Mouse (Mus musculus): ENCODE measurements at regions not wholly inside any gene's neighbourhood (a gene's known extent, or its start where the extent isn't known, plus 50 kb on each side); places are given as distances from the start of the nearest gene placed in this dataset.

- ATAC-seq (ENCODE audit: poor library complexity, severe bottlenecking): no peak
Observed at GRCm38 (mm10) chr7:70029311-70029710, 337.2 kb downstream of the Nr2f2 start.

- no peak for ATAC-seq (ENCODE audit: poor library complexity, severe bottlenecking)
Observed at GRCm38 (mm10) chr7:70025527-70025926, 341.0 kb downstream of the Nr2f2 start.

GRCm38 (mm10) chr7:70016611-70017010, 349.9 kb downstream of the Nr2f2 start:
- ATAC-seq (ENCODE audit: poor library complexity, severe bottlenecking): no peak

GRCm38 (mm10) chr7:70003200-70003986, 363.1 kb downstream of the Nr2f2 start:
- ATAC-seq (ENCODE audit: poor library complexity, severe bottlenecking): no peak

GRCm38 (mm10) chr7:69998756-69999155, 367.8 kb downstream of the Nr2f2 start:
- ATAC-seq (ENCODE audit: poor library complexity, severe bottlenecking): no peak

- no peak for ATAC-seq (ENCODE audit: poor library complexity, severe bottlenecking)
Observed at GRCm38 (mm10) chr7:69994540-69995303, 371.8 kb downstream of the Nr2f2 start.

- no peak for ATAC-seq (ENCODE audit: poor library complexity, severe bottlenecking)
Observed at GRCm38 (mm10) chr7:69992383-69993327, 373.9 kb downstream of the Nr2f2 start.

GRCm38 (mm10) chr7:69991982-69992381, 374.6 kb downstream of the Nr2f2 start:
- ATAC-seq (ENCODE audit: poor library complexity, severe bottlenecking): no peak

- ATAC-seq (ENCODE audit: poor library complexity, severe bottlenecking): no peak
Observed at GRCm38 (mm10) chr7:69988704-69989103, 377.8 kb downstream of the Nr2f2 start.

- no peak for ATAC-seq (ENCODE audit: poor library complexity, severe bottlenecking)
Observed at GRCm38 (mm10) chr7:69981301-69981700, 385.2 kb downstream of the Nr2f2 start.

- ATAC-seq (ENCODE audit: poor library complexity, severe bottlenecking): no peak
Observed at GRCm38 (mm10) chr7:69976369-69976768, 390.2 kb downstream of the Nr2f2 start.

GRCm38 (mm10) chr7:69964002-69964401, 402.5 kb downstream of the Nr2f2 start:
- ATAC-seq (ENCODE audit: poor library complexity, severe bottlenecking): no peak

GRCm38 (mm10) chr7:69950221-69950670, 416.3 kb downstream of the Nr2f2 start:
- ATAC-seq (ENCODE audit: poor library complexity, severe bottlenecking): no peak

- no peak for ATAC-seq (ENCODE audit: poor library complexity, severe bottlenecking)
Observed at GRCm38 (mm10) chr7:69949647-69950121, 416.9 kb downstream of the Nr2f2 start.

GRCm38 (mm10) chr7:69946396-69946795, 420.1 kb downstream of the Nr2f2 start:
- no peak for ATAC-seq (ENCODE audit: poor library complexity, severe bottlenecking)

GRCm38 (mm10) chr7:69941881-69942280, 424.7 kb downstream of the Nr2f2 start:
- no peak for ATAC-seq (ENCODE audit: poor library complexity, severe bottlenecking)

- ATAC-seq (ENCODE audit: poor library complexity, severe bottlenecking): no peak
Observed at GRCm38 (mm10) chr7:69925261-69925660, 441.3 kb downstream of the Nr2f2 start.

- ATAC-seq (ENCODE audit: poor library complexity, severe bottlenecking): no peak
Observed at GRCm38 (mm10) chr7:69924551-69924950, 442.0 kb downstream of the Nr2f2 start.

- ATAC-seq (ENCODE audit: poor library complexity, severe bottlenecking): no peak
Observed at GRCm38 (mm10) chr7:69911760-69912159, 454.8 kb downstream of the Nr2f2 start.

GRCm38 (mm10) chr7:69890503-69891061, 476.0 kb downstream of the Nr2f2 start:
- no peak for ATAC-seq (ENCODE audit: poor library complexity, severe bottlenecking)
